Mouse (Mus musculus) ES-Bruce4 (cell line): Measurements from ENCODE around the gene Celf2. TPM values are rescaled to one million over a fixed set of nuclear protein-coding genes. Genes with fewer than 3 reads are reported as not detected.

ENCODE experiments used
- H3K27ac ChIP-seq: 2 replicates; pipeline ENCODE4 v1.5.1; 2012; ENCODE audit warnings: low read length, inconsistent platforms; ENCODE audit not compliant: insufficient read depth
- H3K27me3 ChIP-seq: 2 replicates; pipeline ENCODE4 v1.6.1; 2012; ENCODE audit warnings: mild to moderate bottlenecking, low read length, inconsistent platforms; ENCODE audit not compliant: control insufficient read depth, poor library complexity, insufficient read depth, severe bottlenecking
- H3K36me3 ChIP-seq: 2 replicates; pipeline ENCODE4 v1.6.1; 2012; ENCODE audit warnings: inconsistent platforms, mild to moderate bottlenecking, low read length, moderate library complexity; ENCODE audit not compliant: control insufficient read depth, poor library complexity, insufficient read depth, severe bottlenecking
- H3K4me1 ChIP-seq: one replicate; pipeline ENCODE4 v1.8.1; 2011; ENCODE audit warnings: low read length; ENCODE audit not compliant: control insufficient read depth, insufficient read depth
- H3K4me3 ChIP-seq: 2 replicates; pipeline ENCODE4 v1.5.1; 2011; ENCODE audit warnings: low read depth, mild to moderate bottlenecking, low read length
- H3K9ac ChIP-seq: 2 replicates; pipeline ENCODE4 v1.6.1; 2012; ENCODE audit warnings: low read depth, mild to moderate bottlenecking, inconsistent platforms; ENCODE audit not compliant: poor library complexity, severe bottlenecking
- H3K9me3 ChIP-seq: replicated peaks from 2 replicates; pipeline ENCODE4 v1.6.1; 2012; ENCODE audit warnings: mild to moderate bottlenecking, low read length, inconsistent platforms; ENCODE audit not compliant: control insufficient read depth, poor library complexity, insufficient read depth, severe bottlenecking
- CTCF ChIP-seq: IDR thresholded peaks from one replicate; pipeline ENCODE4 v1.8.1; 2011; ENCODE audit warnings: low read depth, low read length
- EP300 ChIP-seq: IDR thresholded peaks from 2 replicates; pipeline ENCODE4 v1.6.1; 2011; ENCODE audit warnings: low read depth, low read length; ENCODE audit not compliant: insufficient read depth
- POLR2A ChIP-seq: IDR thresholded peaks from one replicate; pipeline ENCODE4 v1.8.1; 2011; ENCODE audit warnings: low read length; ENCODE audit not compliant: insufficient read depth
- polyA plus RNA-seq: library from polyadenylated mRNA; stranded (reverse); fragments of >200 nt; gene quantifications from 2 replicates; pipeline ENCODE4 v1.2.4, GENCODE M21; 2011; ENCODE audit warnings: low read depth; ENCODE audit not compliant: missing spikeins, insufficient read depth, insufficient read length

The Celf2 gene
- polyA plus RNA-seq, 1 experiment = 10.6 TPM

GRCm38 (mm10) chr2:7025594-7025993 lies 483.8 kb downstream of the Celf2 start:
- Histone ChIP-seq H3K27ac (no peak overlapping the region), H3K4me1 (no peaks in the 10 kb centered on the region), H3K4me3 (no peak overlapping the region), H3K36me3 (no peaks in the 10 kb centered on the region), H3K9me3 (no peaks in the 10 kb centered on the region), H3K9ac (no peak overlapping the region), H3K27me3 (no peaks in the 10 kb centered on the region)
- TF ChIP-seq EP300 = no peak
- TF ChIP-seq POLR2A = no peak
- no peak for TF ChIP-seq CTCF

GRCm38 (mm10) chr2:7022184-7022583 lies 487.2 kb downstream of the Celf2 start:
- H3K4me3 ChIP-seq = no peak overlapping the region
- no peaks in the 10 kb centered on the region for H3K9me3 ChIP-seq
- no peak overlapping the region for H3K9ac ChIP-seq
- no peaks in the 10 kb centered on the region for H3K36me3 ChIP-seq
- TF ChIP-seq EP300 (no peak), CTCF (no peak), POLR2A (no peak)
- H3K27me3 ChIP-seq = no peaks in the 10 kb centered on the region
- no peak overlapping the region for H3K27ac ChIP-seq
- H3K4me1 ChIP-seq = no peaks in the 10 kb centered on the region

- Histone ChIP-seq H3K27me3 (no peaks in the 10 kb centered on the region), H3K9me3 (no peaks in the 10 kb centered on the region), H3K4me1 (no peaks in the 10 kb centered on the region), H3K27ac (no peak overlapping the region), H3K4me3 (no peak overlapping the region), H3K36me3 (no peaks in the 10 kb centered on the region), H3K9ac (no peak overlapping the region)
- TF ChIP-seq CTCF (no peak), POLR2A (no peak), EP300 (no peak)
These were observed 491.8 kb downstream of the Celf2 start for GRCm38 (mm10) chr2:7017384-7018113.

GRCm38 (mm10) chr2:7013126-7013525 lies 496.2 kb downstream of the Celf2 start:
- Histone ChIP-seq H3K4me3 (no peak overlapping the region), H3K9me3 (no peaks in the 10 kb centered on the region), H3K27ac (no peak overlapping the region), H3K9ac (no peak overlapping the region), H3K27me3 (no peaks in the 10 kb centered on the region), H3K4me1 (no peaks in the 10 kb centered on the region), H3K36me3 (no peaks in the 10 kb centered on the region)
- TF ChIP-seq CTCF (no peak), POLR2A (no peak)

- H3K4me1 ChIP-seq = no peaks in the 10 kb centered on the region
- H3K36me3 ChIP-seq = no peaks in the 10 kb centered on the region
- no peaks in the 10 kb centered on the region for H3K27me3 ChIP-seq
- no peak overlapping the region for H3K4me3 ChIP-seq
- no peak overlapping the region for H3K9ac ChIP-seq
- TF ChIP-seq CTCF (no peak), EP300 (no peak), POLR2A (no peak)
- H3K27ac ChIP-seq = no peak overlapping the region
- no peaks in the 10 kb centered on the region for H3K9me3 ChIP-seq
These were observed 502.5 kb downstream of the Celf2 start for GRCm38 (mm10) chr2:7006816-7007215.

- no peak overlapping the region for H3K4me3 ChIP-seq
- TF ChIP-seq EP300 (no peak), POLR2A (no peak), CTCF (no peak)
- H3K36me3 ChIP-seq = no peaks in the 10 kb centered on the region
- no peak overlapping the region for H3K27ac ChIP-seq
- peaks cover 3% of the 10 kb centered on the region; the same call in 1 of the 2 replicates for H3K9me3 ChIP-seq
- H3K27me3 ChIP-seq = no peaks in the 10 kb centered on the region
- H3K4me1 ChIP-seq = no peaks in the 10 kb centered on the region
- H3K9ac ChIP-seq = no peak overlapping the region
These were observed 507.4 kb downstream of the Celf2 start for GRCm38 (mm10) chr2:7001967-7002366.
